Mouse (Mus musculus) gastrocnemius, postnatal 36 days (tissue): ENCODE data around the gene Nod1. TPM values are rescaled to one million over a fixed set of nuclear protein-coding genes. Genes with fewer than 3 reads are reported as not detected.

Experiments used
- DNase-seq, 2 experiments: peaks; one replicate each; pipeline ENCODE4 v3.0.0; 2022
- intact Hi-C: fragments of 180-260 bp; cut with DNase I; formaldehyde crosslinking; loops from one replicate; pipeline ENCODE4 v1.15.1; 2025
- long read RNA-seq, 2 experiments: library from polyadenylated mRNA; stranded (forward); transcript quantifications; one replicate each; pipeline ENCODE4 v2.0.0; 2021
- total RNA-seq, 2 experiments: library from RNA; stranded (reverse); gene quantifications; 2 replicates each; pipeline ENCODE4 v1.2.3; 2021

The Nod1 gene
- total RNA-seq, result 1 to 10 TPM; 6.1 to 8.2 TPM
- long read RNA-seq, experiment 1, full-length matches to known transcripts, result 1 of 2 reads
- long read RNA-seq, experiment 1, partial matches to known transcripts, result 0 of 2 reads
- long read RNA-seq, experiment 1, other reads (novel, unspliced or antisense), result 1 of 2 reads
- long read RNA-seq, experiment 2, full-length matches to known transcripts, result 1 of 1 reads
- long read RNA-seq, experiment 2, partial matches to known transcripts, result 0 of 1 reads
- long read RNA-seq, experiment 2, other reads (novel, unspliced or antisense), result 0 of 1 reads

DNA sequence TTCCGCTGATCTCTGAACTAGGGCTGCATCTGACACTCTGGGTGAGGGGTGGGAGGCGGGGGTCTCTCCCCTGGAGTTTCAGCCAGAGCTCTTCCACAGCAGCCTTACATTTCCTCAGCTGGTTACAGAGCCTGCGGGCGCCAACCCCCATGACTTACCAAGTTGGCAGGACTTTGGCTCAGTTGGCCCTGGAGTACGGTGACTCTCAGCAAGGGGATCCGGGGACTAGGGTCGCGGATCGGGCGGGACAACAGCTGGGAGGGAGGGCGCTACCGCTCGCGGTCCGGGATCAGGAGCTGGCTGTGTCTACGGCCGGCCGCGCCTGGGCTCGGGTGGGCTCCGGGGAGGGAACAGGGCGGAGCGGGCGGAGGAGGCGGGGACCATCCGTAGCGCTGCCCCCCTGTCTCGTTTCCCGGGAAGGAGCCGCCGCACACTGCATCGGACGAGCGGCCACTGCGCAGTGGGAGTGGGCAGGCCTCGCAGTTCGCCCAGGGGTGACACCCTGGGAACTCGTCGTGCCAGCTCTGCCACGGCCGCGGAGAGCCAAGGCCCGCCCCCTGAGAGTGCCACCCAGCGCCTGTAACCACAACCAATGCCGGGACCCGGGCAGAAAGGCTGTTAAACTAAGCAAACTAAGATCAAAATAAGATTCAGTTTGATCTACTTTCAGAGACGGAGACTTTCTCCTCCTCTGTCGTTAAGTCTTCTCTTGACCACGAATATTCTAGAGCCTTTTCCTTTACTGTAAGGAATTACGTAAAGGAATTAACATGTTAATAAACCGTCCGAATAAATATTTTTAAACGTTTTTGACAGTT, at the start of gene Nod1:
Gene Nod1, minus strand, starts transcription at position 502 of the 818 bp plus-strand sequence.
- intact Hi-C loops, result no loop called here
- DNase-seq, result peak; percentile 79 to 83

DNA sequence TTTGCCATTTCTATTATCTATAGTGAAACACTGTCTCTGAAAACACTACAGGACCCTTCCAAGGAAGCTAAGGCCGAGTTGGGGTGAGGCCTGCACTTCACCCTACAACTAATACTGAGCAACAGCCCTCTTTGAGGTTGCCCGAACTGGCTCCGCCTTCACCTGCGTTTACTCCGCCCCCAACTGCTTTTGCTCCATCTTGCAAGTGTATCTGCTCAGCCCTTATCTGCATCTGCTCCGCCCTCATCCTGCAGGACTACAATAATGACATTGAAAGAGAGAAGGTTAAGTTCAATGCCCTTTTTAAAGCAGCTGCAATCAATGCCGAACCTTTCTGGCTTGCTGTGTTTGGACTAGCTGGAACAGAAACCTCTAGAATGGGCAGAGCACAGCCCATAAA, 49.4 kb upstream of the Nod1 start:
- no peak for DNase-seq
- intact Hi-C loops, result no loop called here

DNA sequence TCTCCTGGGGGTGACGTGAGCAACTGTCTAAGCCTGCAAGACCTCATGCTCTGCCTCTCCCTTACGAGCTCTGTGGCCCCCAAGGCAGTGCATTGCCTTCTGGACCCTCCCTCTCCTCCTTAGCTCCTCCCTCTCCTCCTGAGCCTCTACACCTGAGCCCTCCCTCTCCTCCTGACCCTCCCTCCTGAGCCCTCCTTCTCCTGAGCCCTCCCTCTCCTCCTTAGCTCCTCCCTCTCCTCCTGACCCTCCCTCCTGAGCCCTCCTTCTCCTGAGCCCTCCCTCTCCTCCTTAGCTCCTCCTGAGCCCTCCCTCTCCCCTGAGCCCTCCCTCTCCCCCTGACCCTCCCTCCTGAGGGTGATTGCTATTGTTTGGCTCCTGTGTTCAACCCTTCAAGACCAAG, 46.0 kb upstream of the Nod1 start:
- DNase-seq, result no peak
- intact Hi-C loops, result loop anchor here (5.0 kb wide), 1 partner anchor 149 kb away; no protein-coding TSS in a partner anchor

DNA sequence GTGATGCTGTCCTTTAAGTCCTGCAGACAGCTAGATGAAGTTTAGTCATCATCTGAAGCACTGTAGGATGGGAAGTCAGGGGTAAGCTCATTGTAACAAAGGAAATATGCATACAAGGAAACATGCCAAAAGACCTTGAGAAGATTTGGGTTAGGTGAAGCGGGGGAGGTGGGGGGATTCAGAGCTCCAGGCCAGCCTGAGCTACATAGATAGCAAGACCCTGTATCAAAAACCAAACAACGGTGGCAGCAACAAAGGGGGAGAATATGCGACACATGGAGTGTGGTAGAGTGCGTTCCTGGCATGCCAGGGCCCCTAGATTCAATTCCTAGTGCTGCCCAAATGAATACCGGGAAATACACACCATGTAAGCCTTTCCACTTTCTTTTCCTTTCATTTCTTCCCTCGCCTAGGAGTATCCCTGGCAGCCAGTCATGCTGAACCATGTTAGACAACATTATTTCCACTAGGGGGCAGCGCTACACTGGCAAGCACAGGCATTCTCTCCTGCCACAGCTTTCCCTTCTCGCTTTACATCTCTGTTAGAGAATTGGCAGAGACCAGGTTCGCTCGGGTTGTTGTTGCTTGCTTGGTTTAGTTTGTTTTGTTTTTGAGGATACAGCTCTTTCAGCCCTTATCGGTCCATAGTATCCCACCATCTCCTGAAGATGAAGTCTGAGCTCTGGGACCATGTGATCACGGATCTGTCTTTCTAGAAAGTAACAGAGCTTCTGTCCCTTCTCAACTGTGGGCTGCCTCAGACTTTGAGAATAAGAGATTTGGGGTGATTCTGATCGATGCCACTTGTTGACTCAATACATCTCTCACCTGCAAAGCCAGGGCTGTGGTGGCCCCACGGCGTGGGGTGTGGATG, 44.5 kb upstream of the Nod1 start:
- intact Hi-C loops, result loop anchor here (5.0 kb wide), 1 partner anchor 150 kb away; no protein-coding TSS in a partner anchor
- peak in 1 of 2 experiments; percentile 46 for DNase-seq

DNA sequence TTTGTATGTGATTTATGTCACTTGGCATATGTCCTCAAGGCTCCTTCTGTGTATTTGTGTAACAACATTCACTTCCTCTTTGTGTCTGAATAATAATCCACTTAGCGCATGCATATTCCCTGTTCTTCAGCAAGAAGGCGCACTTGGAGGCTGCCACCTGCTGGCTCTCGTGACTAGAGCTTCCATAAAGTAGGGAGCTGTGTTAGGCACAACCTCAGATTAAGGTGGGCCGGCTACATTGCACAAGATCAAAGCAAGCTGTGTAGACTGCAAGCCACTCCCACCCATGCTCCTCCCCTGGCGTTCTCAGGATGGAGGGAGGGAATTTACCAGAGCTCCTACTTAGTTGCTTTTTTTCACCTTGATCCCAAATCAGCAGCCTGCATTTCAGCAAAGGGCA, 43.8 kb upstream of the Nod1 start:
- intact Hi-C loops, result loop anchor here (5.0 kb wide), 1 partner anchor 151 kb away; no protein-coding TSS in a partner anchor
- peak in 1 of 2 experiments; percentile 10 for DNase-seq

DNA sequence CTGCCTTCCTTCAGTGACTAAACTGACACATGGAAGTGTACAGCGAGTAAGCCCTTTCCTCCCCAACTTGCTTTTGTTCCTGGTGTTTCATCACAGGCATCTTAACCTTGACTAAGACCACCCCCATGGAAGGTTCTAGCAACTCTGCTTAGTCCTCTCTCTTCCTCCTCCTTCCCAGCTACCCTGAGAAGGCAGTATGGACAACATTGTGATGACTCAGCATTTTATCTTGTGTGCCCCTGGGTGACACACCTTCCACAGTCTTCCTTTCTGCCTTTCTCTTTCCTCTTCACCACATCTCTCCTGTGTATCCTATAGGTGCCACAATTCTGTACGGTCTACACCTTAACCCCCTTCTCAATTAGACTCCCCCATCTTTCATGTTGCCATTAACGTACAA, 41.8 kb upstream of the Nod1 start:
- DNase-seq, result no peak
- intact Hi-C loops, result loop anchor here (5.0 kb wide), 1 partner anchor 97 kb away; no protein-coding TSS in a partner anchor

DNA sequence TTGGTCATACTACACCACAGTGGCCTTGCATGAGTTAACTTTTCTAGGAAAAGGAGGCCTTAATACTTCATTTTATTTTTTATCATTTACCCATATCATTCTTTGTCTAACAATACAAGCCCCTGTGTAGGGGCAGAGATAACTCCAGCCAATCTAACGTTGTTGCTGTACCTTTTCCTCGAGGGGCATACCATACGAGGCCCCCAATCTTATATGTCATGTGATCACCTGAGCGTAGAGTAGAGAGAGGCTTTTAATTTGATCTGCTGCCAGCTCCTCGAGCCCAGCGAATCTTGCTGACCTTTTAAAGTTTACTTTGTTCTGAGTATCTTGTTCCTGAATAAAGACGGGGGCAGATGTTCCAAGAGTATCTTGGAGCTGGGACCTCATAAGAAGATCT, 40.1 kb upstream of the Nod1 start:
- no peak for DNase-seq
- intact Hi-C loops, result loop anchor here (5.0 kb wide), 1 partner anchor 95 kb away; no protein-coding TSS in a partner anchor

DNA sequence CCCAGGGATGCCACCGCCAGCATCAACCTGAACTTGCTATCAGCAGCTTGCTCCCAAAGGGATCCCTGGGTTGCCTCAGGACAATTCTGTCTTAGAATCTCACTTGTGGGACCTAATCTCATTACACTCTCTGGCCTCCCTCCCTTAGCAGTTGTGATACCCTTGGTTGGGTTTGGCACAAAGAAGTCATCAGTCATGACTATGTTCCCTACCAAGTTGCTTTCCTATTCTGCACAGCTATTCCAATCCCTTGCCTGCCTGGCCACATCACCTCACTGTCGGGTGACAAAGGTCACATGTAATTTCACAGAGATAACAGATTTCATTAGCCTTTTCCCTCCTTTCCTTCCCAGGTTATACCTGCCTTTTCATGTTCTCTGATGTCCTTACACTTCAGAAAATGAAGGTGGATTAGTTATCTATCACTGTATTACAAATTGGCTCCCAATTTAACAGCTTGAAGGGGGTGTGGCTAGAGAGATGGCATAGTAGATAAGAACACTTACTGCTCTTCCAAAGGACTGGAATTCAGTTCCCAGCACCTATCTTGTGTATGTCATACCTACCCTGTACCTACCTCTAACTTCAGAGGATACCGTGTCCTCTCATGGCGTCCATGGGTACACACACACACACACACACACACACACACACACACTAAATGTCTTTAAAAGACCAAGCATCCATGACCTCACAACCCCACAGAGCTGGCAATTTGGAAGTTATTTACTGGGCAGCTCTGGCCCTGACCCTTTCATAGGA, 38.1 kb upstream of the Nod1 start:
- DNase-seq, result no peak
- intact Hi-C loops, result loop anchor here (5.0 kb wide), 1 partner anchor 93 kb away; no protein-coding TSS in a partner anchor

DNA sequence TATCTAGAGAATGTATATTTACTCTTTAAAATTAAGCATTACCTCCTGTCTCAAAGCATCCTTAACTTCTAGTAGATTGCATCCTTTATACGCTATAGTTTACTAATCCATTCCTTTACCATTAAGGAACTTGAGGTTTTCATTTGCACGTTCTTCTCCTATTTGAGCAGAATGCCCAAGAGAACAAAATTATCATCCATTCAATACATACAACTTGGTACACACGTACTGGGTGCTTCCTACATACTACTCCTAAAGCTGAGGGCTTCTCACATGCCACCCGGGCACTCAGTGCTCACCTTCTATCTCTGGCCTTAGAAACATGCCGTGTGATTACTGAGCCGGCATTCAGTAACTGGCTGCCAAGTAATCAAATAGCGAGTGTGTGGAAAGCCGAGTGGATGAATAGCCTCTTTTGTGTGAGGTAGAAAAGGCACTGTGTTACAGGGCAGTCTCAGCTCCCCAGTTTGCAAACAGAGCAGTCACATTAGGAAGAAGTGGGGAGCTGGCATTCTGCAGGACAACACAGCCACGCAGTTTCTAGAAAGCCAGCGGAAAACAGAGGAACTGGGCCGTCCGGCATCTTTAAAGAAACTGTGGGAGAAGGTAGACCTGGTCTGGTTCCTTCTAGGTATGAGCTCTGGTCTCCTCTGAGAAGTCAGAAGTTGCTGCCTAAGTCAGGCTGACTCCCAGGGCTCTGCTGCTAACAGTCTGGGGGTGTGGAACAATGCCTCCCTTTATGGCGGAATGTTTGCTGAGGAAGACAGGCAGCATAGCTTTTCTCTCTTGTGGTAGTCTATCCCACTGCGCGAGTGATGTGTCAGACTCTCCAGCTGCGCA, 37.2 kb upstream of the Nod1 start:
- intact Hi-C loops, result loop anchor here (5.0 kb wide), 1 partner anchor 92 kb away; no protein-coding TSS in a partner anchor
- no peak for DNase-seq

DNA sequence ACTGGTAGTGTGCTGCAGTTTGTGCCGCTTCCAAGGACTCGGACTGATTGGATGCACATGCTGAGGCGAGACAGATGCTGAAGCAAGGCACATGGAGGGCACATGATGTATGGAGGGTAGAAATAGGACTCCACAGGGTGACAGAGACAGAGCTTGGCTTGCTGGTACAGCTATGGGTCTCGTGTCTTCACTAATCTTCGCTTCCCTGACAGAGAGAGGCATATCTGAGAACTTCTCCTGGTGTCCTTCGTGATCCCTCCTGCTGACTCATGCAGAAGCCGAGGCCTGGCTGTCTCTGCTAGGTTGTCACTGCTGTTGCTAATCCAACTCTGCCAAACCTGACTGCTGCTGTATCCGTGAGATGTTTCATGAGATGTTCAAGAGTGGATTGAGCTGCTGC, 36.0 kb upstream of the Nod1 start:
- DNase-seq, result no peak
- intact Hi-C loops, result no loop called here

DNA sequence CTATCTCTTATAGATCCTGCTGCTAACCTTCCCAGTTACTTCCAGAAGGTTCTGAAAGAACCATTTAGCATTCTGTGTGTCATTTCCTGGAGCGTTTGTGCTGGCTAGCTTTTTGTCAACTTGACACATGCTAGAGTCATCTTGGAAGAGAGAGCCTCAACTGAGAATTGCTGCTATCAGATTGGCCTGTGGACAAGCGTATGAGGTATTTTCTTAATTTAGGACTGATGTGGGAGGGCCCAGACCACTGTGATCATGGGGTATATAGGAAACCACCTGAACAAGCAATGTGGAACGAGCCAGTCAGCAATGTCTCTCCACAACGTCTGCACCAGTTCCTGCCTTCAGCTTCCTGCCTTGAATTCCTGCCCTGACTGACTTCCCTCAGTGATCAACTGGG, 31.1 kb upstream of the Nod1 start:
- DNase-seq, result no peak
- intact Hi-C loops, result no loop called here

DNA sequence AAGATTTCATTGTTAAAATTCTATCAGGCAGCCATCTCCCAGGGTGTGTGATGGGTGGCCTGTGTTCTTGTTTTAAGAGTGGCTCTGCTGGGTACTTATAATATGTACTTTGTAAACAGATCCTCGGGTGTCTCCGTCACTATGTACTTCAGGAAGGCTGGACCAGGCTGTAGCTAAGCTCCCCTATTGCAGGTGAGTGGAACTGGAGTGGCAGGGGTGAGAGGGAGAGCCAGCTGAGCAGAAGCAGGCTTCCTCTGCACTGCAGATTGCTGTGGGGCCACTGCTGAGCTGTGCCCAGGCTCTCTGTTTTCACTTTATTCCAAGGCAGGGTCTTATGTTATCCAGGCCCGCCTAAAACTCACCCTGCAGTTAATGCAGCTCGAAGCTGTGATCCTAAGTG, 30.0 kb upstream of the Nod1 start:
- intact Hi-C loops, result no loop called here
- no peak for DNase-seq

DNA sequence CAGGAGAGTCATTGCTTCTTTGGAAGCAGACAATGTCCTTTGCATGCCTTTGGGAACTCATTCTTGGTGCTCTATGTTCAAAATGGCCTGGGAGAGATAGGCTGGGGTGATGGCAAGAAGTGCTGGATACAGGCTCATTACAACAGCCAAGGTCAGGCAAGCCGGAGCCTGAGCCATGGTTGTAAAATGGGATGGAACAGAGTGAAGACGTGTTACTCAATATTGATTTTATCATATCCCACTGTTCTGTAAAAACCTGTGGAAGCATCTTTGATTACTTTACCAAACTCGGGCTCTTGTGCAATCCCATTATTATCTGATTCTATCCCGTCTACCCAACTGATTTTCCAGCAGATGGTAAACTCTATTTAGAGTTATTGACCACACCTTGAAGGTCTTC, 28.9 kb upstream of the Nod1 start:
- intact Hi-C loops, result no loop called here
- DNase-seq, result no peak

DNA sequence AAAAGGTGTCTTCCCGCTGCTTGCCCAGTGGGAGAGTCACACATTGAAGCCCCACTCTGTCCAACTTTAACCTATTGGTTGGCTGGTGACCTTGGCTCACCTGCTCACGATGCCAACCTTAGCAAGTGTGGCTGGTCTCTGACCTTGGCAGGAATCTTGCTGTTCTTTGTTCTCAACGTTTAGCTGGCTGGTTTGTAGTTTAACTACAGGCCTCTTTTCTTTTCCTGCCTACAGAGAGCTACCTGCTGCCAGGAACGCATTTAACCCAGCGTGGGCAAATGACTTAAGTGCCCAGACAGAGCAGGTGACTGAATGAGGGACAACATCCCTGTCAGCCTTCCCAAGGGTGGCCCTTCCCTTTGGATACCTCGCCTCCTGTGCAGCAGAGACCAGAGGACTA, 25.3 kb upstream of the Nod1 start:
- intact Hi-C loops, result no loop called here
- no peak for DNase-seq

DNA sequence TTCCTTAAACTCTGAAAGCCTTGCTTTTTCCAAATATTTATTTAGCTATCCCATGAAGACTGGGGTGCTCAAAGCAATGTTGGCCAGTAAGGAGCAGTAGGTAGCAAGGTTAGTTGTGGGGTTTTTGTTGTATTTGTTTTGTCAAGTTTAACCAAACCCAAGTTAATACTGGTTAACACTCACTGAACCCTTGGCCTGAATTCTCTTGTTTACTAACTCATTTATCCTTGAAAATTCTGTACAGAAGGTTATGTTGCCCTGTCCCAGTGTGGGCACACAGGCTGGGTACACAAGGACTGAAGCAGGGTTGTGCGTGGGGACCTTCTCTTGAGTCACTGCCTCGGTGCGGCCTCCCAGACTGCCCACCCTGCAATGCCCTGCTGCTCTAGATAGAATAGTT, 23.9 kb upstream of the Nod1 start:
- no peak for DNase-seq
- intact Hi-C loops, result no loop called here

DNA sequence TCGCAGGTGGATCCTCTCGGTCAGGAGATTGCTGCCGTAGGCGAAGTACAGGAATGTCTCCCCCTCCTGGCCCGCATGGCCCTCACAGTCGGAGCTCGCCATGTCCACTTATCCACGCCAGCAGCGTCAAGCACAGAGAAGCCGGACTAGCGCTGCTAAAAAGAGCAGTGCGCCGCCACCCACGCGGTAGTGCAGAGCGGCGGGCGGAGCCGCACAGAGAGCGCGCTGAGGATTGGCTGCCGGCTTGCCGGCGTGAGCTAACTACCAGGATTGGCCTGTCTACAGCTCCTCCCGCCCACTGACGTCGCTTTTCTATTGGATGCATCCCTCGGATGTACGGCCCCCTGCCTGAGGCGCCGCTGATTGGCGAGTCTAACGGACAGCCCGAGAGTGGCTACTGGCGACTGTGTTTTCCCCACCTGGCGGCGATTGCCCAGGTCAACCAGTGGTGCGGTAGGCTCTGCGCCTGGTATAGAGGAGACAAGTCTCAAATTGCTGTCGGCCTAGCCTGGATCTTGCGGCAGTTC, 20.4 kb upstream of the Nod1 start, which contains the start of gene Ggct:
Gene Ggct, minus strand, starts transcription at position 217 of the 527 bp plus-strand sequence.
- DNase-seq, result peak; percentile 90 to 92
- intact Hi-C loops, result loop anchor here (5.0 kb wide), 2 partner anchors 75 to 285 kb away; no protein-coding TSS in a partner anchor

DNA sequence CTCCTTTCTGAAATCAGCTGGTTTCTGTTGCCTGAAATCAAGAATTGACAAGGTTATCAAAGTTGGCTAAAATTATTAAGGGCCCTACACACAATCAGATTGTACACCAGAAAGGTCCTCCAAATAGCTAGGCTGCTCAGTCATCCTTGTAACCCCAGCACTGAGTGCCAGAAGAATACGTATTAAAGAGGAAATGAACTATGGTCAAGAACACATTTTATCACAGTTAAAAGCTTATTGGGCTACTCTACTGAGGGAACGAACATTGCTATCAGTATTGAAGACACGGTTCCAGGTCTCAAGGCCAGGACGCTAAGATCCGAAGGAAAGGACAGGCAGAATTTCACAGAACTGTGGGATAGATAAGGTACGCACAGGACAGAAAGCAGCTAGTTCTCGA, 19.7 kb upstream of the Nod1 start:
- DNase-seq, result no peak
- intact Hi-C loops, result loop anchor here (5.0 kb wide), 2 partner anchors 75 to 285 kb away; no protein-coding TSS in a partner anchor

DNA sequence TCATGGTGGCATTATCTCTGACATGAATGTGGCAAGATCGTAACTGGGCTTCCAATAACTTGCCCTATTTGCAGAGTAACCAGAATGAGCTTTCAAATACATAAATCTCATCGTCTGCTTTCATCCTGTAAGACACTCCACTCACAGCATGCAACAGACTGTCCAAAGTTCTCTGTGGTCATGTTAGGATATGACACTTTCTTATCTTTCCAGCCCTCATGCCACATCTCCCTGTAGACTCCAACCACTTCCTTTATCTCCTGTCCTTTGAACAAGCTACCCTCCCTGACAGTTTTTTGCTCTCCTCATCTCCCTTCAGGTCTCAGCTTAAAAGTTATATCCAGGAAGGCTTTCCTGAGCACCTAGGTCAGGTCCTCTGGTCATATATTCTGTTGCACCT, 18.8 kb upstream of the Nod1 start:
- DNase-seq, result no peak
- intact Hi-C loops, result loop anchor here (5.0 kb wide), 2 partner anchors 74 to 284 kb away; no protein-coding TSS in a partner anchor
